Mouse (Mus musculus) frontal cortex, postnatal 14 days (tissue): ENCODE measurements around the gene Zmynd12.

Experiments used
- DNase-seq, 2 experiments: peaks; one replicate each; pipeline ENCODE4 v3.0.0; 2022; ENCODE audit warnings: low spot score in 2 of 2

The Zmynd12 gene

GRCm38 (mm10) chr4:119447786-119448185 is 25.2 kb downstream of the Zmynd12 start:
- no peak for DNase-seq

DNA sequence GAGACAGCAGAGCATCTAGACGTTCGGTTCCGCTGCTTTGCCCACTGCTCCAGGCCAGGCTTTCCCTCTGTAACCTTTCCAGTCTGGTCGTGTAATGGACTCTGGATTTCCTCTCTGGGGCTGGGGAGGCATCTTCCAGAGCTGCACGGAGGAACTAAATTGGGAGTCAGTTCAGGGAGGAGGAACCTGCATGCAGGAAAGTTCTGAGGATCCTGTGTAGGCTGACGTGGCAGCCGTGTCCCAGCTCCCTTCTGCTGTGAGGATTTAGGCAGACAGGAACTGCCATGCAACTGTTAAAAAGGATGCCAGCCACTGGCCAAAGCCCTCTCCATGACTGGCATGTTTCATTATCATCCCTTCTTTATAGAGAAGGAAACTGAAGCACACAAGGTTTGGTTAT is 27.8 kb downstream of the Zmynd12 start:
- no peak for DNase-seq

DNA sequence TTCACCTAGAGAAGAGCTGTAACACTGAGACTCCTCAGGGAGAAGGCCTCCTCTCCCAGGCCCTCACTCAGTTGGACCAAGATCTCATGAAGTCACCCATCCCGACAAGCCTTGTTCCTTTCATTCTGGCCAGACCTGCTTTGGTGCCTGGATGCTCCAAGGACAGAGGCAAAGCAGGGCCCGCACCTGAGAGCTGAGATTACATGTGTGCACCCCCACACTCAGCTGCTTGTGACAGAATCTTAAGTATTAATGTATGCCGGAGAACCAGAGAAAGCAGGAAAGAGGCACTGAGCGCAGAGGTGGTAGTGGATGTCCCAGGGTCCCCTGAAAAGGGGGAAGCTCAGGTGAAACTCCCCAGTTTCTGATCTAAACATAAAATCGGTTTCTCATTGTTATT is 30.5 kb downstream of the Zmynd12 start:
- no peak for DNase-seq

DNA sequence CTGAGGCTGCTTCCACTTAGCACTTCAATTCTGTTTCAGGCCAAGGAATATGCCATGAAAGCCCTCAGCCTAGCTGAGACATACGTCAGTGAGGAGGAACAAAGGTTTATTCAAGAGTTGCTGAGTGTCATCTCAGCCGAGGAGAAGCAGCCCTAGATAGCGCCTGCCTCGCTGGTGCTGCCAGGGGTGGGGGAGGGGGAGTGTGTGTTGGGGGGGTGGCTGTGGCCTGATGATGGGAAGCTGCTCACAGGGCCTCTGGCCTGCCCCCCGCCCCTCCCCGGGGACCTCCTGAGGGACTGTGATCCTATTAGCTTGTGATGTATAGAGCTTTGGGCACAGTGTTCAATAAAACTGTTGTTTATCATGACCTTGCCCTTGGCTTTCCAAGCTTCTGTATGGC is 30.9 kb downstream of the Zmynd12 start:
- DNase-seq = no peak

- peak; percentile 37 to 39 for DNase-seq
These were observed 37.7 kb downstream of the Zmynd12 start for GRCm38 (mm10) chr4:119460296-119460695.

- peak; percentile 74 to 79 for DNase-seq
These were observed 38.1 kb downstream of the Zmynd12 start for GRCm38 (mm10) chr4:119460728-119461141.

- no peak for DNase-seq
These were observed 39.8 kb downstream of the Zmynd12 start for GRCm38 (mm10) chr4:119462457-119462856.

GRCm38 (mm10) chr4:119462858-119463755 is 40.5 kb downstream of the Zmynd12 start:
- peak; percentile 24 for DNase-seq

DNA sequence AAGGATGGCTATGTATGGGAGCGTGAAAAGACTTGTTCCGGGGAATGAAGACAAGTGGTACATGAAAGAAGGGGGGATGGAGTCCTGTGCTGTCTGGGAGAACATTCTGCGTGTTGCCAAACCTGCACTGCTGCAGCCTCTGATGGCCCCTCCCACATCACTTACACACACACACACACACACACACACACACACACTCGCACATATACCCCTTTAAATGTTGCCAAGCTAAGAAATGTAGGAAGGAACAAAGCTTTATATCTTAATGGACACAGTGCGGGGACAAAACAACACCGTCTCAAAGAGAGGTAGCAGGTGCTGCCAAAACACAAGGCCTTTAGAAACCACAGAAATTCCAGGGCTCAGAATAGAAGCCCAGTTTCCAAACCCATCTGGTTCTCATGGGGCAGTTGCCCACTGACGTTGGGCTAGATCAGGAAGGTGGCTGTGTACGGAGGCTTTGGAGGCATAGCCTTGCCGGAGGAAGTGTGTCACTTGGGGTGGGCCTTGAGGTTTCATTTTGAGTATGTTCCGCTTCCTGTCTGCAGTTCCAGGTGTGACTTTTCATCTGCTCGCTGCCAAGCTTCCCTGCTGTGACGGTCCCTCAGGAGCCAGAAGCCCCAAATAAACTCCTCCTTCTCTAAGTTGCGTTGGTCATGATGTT is 41.3 kb downstream of the Zmynd12 start:
- DNase-seq = no peak

DNA sequence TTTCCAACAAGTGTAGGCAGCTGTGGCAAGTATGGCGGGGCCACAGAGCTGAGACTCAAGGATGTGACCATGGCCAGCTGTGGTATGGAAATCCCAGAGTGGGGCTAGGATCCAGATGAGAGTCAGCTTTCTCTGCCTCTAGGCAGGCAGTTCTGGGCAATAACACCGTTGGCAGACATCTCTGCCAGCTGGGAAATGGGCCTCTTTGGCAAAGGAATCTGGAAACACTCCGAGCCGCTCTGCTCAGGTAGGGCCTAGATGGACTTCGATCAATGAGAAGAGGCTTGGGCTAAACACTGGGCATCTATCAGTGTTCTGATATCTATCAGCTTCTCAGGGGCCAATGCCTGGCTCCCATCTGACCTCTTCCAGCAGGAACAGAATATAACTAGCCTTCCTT is 43.2 kb downstream of the Zmynd12 start:
- no peak for DNase-seq

DNA sequence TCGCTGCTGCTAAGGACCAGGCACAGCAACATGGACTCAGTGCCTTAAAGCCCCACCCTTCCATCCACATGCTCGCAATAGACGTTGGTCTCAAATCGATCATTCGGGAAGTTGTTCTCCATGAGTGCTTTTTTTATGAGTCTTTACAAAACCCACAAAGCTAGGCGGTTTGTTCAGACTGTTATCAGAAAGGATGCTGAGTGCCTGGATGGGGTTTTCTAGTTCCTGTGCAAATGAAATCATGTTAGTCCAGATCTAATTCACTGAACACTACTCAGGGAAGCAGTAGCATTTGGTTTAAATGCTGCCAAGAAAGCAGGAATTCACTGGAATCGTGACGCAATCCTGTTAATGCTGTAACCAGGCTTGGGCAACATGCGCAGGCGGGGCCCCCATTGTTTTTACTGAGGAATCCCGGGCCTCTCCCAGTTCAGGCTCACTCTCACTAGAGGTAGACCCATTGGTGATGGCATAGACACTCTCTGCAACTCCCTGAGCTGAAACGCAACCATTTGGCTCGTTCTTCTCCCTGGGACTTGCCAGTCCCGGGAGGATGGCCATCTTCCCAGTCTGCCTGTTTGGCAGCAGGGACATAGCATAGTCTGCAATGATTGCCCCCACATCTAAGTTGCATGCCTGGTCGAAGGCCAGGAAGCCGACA is 45.2 kb downstream of the Zmynd12 start:
- no peak for DNase-seq

GRCm38 (mm10) chr4:119472545-119472944 is 49.9 kb downstream of the Zmynd12 start:
- DNase-seq = no peak

GRCm38 (mm10) chr4:119473150-119473549 is 50.5 kb downstream of the Zmynd12 start:
- DNase-seq = no peak

DNA sequence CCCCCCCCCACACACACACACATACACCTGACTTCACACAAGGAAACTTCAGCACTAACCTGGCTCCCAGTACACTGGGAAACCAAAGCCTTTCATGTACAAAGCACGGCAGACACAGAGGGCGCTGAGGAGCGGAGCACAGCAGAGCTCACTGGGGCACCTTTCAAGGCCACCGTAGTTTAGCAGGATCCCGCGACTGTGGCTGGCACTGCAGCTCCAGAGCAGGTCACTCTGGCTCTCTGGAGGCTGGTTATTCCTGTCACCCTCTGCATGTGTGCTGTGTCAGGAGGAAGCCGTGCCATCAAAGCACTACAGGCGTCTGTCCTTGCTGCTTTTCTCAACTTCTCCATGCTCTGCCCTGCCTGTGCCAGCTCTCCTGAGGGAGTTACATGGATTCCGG is 60.4 kb downstream of the Zmynd12 start:
- no peak for DNase-seq

GRCm38 (mm10) chr4:119484882-119485281 is 62.3 kb downstream of the Zmynd12 start:
- no peak for DNase-seq

- no peak for DNase-seq
These were observed 67.1 kb downstream of the Zmynd12 start for GRCm38 (mm10) chr4:119489666-119490065.

GRCm38 (mm10) chr4:119490806-119491205 is 68.2 kb downstream of the Zmynd12 start:
- DNase-seq = peak in 1 of 2 experiments; percentile 33

DNA sequence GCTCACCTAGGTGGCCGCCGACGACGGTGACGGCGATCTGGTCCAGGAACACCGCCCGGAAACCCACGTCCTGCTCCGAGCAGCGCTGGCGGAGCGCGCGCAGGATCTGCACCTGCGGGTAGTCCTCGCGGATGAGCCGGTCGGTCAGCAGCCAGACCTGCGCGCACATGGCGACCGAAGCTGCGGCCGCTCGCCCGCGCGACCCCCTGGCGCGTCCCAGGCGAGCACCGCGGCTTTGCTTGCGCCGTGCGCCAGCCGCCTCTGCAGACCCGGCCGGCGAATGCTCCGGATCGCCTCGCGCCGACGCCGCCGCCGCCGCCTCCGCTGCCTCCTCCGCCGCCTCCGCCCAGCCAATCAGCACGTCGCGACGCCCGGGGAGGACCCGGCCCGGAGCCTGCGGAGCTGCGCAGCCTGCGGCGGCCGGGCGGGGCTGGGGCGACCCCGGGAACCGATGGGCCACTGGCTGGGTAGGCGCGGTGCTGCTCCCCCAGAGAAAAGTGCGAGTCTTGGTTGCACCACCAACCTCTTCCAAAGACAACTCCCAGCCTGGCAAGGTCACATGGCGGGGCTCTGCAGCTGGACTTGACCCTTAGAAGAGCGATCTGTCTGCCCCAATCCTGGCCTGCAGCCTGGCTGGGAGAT is 69.8 kb downstream of the Zmynd12 start, which contains the start of gene Rimkla:
Gene Rimkla (minus strand): TSS at position 338 of the 642 bp plus-strand sequence.
- peak; percentile 18 to 53 for DNase-seq

DNA sequence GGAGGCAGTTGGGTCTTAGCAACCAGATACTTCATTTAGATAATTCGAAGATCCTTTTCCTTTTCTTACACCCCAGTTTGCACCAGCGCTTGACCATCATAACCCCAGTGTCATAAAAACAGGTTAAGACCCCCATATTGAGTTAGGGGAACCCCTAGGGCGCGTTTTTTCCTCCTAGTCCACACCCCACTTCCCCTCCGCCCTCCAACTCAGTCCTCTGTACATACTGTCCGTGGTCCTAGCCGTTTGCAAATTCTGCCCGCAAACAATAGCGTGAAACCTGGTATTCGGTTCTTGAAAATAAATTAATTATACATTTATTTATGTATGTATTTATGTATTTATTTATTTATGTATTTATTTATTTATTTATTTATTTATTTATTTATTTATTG is 70.3 kb downstream of the Zmynd12 start:
- no peak for DNase-seq

GRCm38 (mm10) chr4:119498319-119498848 is 75.8 kb downstream of the Zmynd12 start:
- no peak for DNase-seq

GRCm38 (mm10) chr4:119511591-119511990 is 89.0 kb downstream of the Zmynd12 start:
- no peak for DNase-seq

DNA sequence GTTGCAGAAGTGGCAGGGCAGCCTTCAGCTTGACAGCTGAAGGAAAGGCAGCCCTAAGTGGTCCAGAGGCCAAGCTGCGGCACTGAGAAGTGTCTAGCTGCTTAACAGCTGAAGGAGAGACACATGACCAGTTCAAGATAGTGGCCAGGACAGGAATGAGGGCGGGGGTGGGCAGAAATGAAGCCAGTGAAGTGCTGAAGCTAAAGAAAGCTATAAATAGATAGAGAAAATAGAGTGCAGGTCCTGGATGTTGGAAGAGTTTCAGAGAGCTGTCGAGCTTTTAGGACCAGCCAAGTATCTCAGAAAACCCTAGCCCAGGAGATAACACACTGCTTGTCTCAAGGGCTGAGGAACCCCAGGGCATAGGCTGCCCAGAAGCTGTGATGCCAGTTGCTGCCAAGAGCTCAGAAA is 90.1 kb downstream of the Zmynd12 start:
- no peak for DNase-seq
